In genomic region chr7:109091316-109091715, GRCm38 (mm10) we compare ENCODE assay signal across 1 mouse cellular context. TPM values are rescaled to one million over a fixed set of nuclear protein-coding genes. Genes with fewer than 3 reads are reported as not detected.
"Had no signal": no experiment of that assay in that cellular context is flagged by ENCODE, and none has a peak within 500 bp of the region (broad histone marks: within the 10 kb centered on the region; RNA-seq: fewer than 3 reads in every experiment).

No protein-coding gene starts in this region.

RNA-seq across cellular contexts. Expression of gene Ric3, which starts 8.2 kb away (rescaled TPM):
- polyA plus RNA-seq: inflammation-experienced regulatory T-cells, adult 6 months had no signal
